Mouse (Mus musculus) CH12F3 (cell line): ENCODE measurements around the gene Relb.

Experiments
- in situ Hi-C: fragments of 300-500 bp; cut with MboI; formaldehyde crosslinking; loops from 2 replicates; pipeline ENCODE4 v1.14.3; 2020; ENCODE audit warnings: low sequenced_read_pairs

Gene Relb

DNA sequence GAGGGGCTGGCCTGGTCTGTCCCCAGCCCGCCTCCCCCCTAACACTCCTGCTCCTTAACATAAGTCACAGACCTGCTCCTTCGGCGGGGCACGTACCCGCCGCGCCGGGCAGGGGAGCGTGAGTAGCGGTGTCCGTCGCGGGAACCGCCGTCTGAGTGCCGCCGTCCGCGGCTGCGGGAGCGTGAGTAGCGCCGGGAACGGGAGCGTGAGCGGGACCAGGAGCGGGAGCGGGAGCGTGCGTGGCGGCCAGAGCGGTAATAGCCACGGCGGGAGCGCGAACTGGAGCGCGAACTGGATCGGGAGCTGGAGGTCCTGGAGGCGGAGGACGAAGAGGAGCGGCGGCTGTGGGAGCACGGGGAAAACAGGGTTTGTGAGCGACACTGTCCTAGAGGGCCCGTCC, 43.0 kb downstream of the Relb start:
- in situ Hi-C loops = no loop called here

DNA sequence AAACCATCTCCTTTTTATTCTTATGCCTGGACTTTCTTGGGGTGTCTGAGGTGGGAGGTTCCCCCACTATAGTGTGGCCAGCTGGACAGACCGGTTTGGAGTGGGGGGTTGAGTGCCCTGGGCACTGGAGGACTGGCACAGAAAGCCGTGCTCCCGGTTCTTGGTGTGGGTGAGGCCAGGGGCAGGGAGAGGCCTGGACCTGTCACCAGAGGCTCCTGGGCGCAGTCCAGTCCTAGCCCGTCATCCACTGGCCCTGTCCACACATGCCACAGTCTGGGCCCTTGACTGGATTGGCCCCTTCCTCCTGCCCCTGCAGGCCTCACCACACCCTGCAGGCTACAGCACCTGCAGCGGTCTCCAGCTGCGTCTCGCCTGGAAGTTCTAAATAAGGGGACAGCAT, 48.6 kb downstream of the Relb start:
- in situ Hi-C loops = no loop called here

GRCm38 (mm10) chr7:19579751-19580150, 49.5 kb downstream of the Relb start:
- in situ Hi-C loops = no loop called here

DNA sequence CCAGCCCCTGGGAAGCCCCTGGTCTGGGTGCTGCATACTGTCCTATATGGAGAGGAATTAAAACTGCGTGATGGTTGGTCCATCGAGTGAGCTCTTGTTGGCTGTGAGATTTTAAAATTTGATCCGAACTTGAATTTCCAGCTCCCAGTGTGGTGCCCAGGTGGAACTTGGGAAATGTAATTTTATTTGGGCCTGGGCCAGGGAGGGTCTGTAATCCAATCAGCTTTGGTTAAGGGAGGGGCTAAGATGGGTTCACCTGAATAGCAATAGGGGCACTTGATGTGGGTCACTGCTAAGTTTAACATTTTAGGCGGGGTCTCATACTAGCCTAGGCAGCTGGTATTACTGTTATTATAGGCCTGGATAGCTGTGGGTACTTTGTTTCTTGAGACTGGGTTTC, 50.8 kb downstream of the Relb start:
- in situ Hi-C loops = no loop called here

GRCm38 (mm10) chr7:19577877-19578414, 51.3 kb downstream of the Relb start:
- in situ Hi-C loops = no loop called here

GRCm38 (mm10) chr7:19577141-19577852, 51.9 kb downstream of the Relb start, which contains the start of the genes Zfp296 and Gemin7:
Gene Zfp296, plus strand, starts transcription at chr7:19577287.
Gene Gemin7, minus strand, starts transcription at chr7:19577595.
- in situ Hi-C loops = no loop called here

GRCm38 (mm10) chr7:19575559-19575958, 53.7 kb downstream of the Relb start:
- in situ Hi-C loops = no loop called here

GRCm38 (mm10) chr7:19573776-19574140, 55.5 kb downstream of the Relb start:
- in situ Hi-C loops = no loop called here

- in situ Hi-C loops = no loop called here
These were observed 56.1 kb downstream of the Relb start for GRCm38 (mm10) chr7:19572926-19573775.

- in situ Hi-C loops = no loop called here
These were observed 59.6 kb downstream of the Relb start for GRCm38 (mm10) chr7:19569647-19570046.

- in situ Hi-C loops = no loop called here
These were observed 61.8 kb downstream of the Relb start for GRCm38 (mm10) chr7:19567426-19567825.

DNA sequence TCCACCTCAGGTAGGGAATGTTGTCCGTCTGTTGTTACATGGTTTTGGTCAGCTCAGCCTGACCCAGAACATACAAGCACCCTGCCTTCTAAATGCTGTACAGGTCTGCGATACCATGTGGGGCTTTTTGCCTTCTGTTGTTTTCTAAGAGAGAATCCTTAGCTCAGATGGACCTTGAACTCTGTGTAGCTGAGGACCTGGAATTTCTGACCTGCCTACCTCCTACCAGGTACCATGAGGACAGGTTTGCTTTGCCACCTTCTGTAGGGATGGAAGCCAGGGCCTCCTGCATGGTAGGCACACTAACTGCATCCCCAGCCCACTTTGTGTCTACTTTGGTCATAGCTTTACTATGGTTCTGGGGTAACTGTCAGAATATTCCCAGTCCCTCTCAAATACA, 63.4 kb downstream of the Relb start:
- in situ Hi-C loops = no loop called here

- in situ Hi-C loops = no loop called here
These were observed 64.8 kb downstream of the Relb start for GRCm38 (mm10) chr7:19564455-19564854.

GRCm38 (mm10) chr7:19563884-19564283, 65.4 kb downstream of the Relb start:
- in situ Hi-C loops = no loop called here

DNA sequence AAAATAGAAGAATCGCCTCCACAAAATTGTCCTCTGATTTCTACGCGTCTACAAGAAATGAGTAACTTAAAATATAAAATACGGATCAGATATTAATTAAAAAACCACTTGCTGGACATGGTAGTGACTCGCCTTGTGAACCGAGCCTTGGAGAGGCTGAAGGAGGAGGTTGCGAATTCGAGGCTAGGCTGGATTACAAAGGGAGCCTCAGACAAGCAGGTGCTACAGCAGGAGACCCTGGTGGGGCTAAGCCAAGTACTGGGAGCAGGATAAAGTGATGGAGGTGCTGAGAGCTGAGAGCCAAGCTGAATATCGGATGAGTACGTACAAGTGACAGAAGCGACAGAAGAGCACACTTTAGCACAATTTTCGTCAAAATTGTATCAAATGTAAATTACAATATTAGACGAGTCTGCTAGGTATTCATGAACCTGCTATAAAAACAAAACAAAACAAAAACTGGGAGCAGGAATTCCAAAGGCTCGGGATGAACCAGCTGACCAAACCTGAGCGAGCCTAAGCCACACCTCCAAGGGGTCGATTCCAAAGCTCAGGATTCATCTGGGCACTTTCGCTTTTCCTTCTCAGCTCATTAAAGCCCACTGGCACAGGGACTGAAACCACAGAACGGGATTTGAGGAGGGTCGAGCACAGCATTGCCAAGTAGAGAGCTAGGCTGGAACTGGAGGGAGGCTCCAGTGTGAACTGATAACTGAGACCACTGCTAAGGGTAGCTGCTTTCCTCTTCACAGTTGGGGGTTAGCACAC, 66.4 kb downstream of the Relb start, which contains the start of gene Ppp1r37:
Ppp1r37 (minus strand) TSS at position 434 of the 768 bp plus-strand sequence.
- in situ Hi-C loops = no loop called here

DNA sequence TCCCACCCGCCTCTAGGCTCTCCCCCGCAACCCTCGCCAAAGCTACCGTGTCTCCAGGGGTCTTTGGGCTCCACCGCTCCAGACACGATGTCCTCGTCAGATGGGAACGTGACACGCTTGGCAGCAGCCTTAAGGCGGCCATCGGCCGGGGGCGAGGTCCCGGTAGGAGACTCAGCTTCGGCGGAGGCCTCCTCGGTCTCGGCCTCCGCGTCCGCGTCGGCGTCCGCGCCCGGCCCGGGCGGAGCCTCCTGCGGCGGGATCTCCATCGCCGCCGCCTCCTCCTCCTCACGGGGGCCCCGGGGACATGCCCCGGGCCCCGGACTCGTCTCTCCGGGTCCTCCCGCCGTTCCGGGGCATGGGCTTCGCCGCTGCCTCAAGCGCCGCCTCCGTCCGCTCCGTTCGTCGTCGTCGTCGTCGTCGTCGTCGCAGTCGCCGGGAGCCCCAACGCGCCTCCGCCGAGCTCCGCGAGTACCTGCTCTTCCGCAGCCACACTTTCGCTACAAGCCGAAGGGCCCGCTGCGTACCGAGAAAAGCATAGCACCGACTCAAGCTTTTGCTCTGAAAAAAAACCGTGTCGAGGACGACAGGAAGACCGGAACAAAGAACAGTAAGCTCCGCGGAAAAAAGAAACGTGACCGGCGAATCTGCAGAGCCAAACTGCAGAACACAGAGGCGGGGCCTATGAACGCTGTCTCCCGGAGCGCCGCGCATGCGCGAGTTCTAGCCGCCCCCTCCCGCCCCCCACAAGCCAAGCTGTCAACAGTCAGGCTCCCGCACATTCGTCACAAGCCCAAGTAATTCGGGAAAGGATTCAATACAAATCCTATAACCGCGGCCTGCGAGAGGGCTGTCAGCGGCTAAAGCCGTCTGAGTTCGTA, 67.2 kb downstream of the Relb start:
- in situ Hi-C loops = no loop called here

GRCm38 (mm10) chr7:19561431-19561764, 67.8 kb downstream of the Relb start:
- in situ Hi-C loops = no loop called here

GRCm38 (mm10) chr7:19560491-19561260, 68.6 kb downstream of the Relb start:
- in situ Hi-C loops = no loop called here

GRCm38 (mm10) chr7:19558965-19559364, 70.3 kb downstream of the Relb start:
- in situ Hi-C loops = no loop called here
